ENCODE assay signal across 8 mouse cellular contexts in the genomic region with DNA sequence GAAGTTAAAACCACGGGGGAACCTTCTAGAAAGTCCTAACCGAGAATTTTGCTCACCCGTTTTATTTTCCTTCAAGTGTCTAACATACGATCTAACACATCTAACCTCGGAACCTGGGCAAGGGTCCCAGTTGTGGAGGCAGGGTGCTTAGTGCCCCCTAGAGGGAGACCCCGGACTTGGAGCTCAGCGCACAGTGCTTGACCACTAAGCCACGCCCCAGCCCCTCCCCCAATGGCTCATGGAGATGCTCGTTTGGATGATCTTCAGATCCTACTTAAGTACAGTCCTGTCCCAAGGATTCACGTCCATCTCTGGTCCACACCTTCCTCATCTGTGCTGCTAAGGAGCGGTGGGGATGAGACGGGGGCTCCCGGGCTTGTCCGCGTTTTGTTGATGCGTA. TPM values are rescaled to one million over a fixed set of nuclear protein-coding genes. Genes with fewer than 3 reads are reported as not detected.
DNase-seq lines count a peak whose midpoint lies in the region; ATAC-seq and TF ChIP-seq lines count a peak whose summit lies in the region.

No protein-coding gene starts in this region.

- H3K9ac ChIP-seq in kidney, embryonic 15.5 days, result no peak overlapping the region

- H3K27me3 ChIP-seq in kidney, embryonic 15.5 days, result no peaks in the 10 kb centered on the region

- ATAC-seq in kidney, embryonic 15.5 days (replicated peaks; ENCODE audit: low FRiP score), result no peak
- no peak for ATAC-seq in inflammation-experienced regulatory T-cells, adult 6 months

- DNase-seq in layer of hippocampus, adult 2 months (ENCODE audit: low spot score in 2 of 2), result no peak
- no peak for DNase-seq in layer of hippocampus, postnatal 36 days
- DNase-seq in R1 (ENCODE audit: low read depth, low spot score), result peak; percentile 96
- DNase-seq in gastrocnemius, postnatal 14 days, result peak; percentile 63
- DNase-seq in lung, postnatal 4 days, result peak; percentile 42 to 52
- peak; percentile 51 for DNase-seq in yolk sac, embryonic 10.5 days (ENCODE audit: low spot score)

- H3K4me3 ChIP-seq in layer of hippocampus, adult 2 months, result no peak overlapping the region
- H3K4me3 ChIP-seq in kidney, embryonic 15.5 days (replicated peaks), result peak overlapping the region; percentile 16; the same call in 1 of the 2 replicates

- intact Hi-C loops in gastrocnemius, postnatal 14 days (cut with DNase I; ENCODE audit: low total_unique reads), result no loop called here

- H3K36me3 ChIP-seq in kidney, embryonic 15.5 days, result no peaks in the 10 kb centered on the region

- H3K9me3 ChIP-seq in kidney, embryonic 15.5 days (replicated peaks), result no peaks in the 10 kb centered on the region

- peaks cover 28% of the 10 kb centered on the region for H3K4me1 ChIP-seq in kidney, embryonic 15.5 days

- no peak overlapping the region for H3K27ac ChIP-seq in layer of hippocampus, adult 2 months
- H3K27ac ChIP-seq in kidney, embryonic 15.5 days, result 0 out of 2 replicates have a peak overlapping the region, but pooled peaks have one; percentile 83

- TF ChIP-seq CTCF in layer of hippocampus, adult 2 months (conservative IDR thresholded peaks at IDR 0.05), result peak; percentile 60

- WGBS in kidney, embryonic 15.5 days, result 14% methylated on average over 16 of the region's 16 CpGs

- H3K4me2 ChIP-seq in kidney, embryonic 15.5 days, result peak overlapping the region; percentile 90

RNA-seq across cellular contexts. Expression of a gene that starts 28.3 kb away (rescaled TPM):
- total RNA-seq in layer of hippocampus, adult 2 months (2021), result 1 to 10 TPM; 5.3 to 7.8 TPM
- 1 to 10 TPM; 4.8 to 6.5 TPM for total RNA-seq in layer of hippocampus, postnatal 36 days (2021)
- 10 to 100 TPM; 66.4 to 98.1 TPM for total RNA-seq in gastrocnemius, postnatal 14 days (2021)
- polyA plus RNA-seq in kidney, embryonic 15.5 days (2015; fragmentation: Nextera tagmentation; extraction: Ambion mirVana), result 4.1 and 4.8 TPM in 2 replicates
- 1 to 10 TPM; 1.3 to 4.5 (median 1.7) TPM for polyA plus RNA-seq in inflammation-experienced regulatory T-cells, adult 6 months (2017; shearing (Covaris generic))

RNA-seq across cellular contexts. Expression of a gene that starts 44.5 kb away (rescaled TPM):
- 1 to 10 TPM; 2.4 to 2.5 TPM for total RNA-seq in layer of hippocampus, adult 2 months (2021)
- total RNA-seq in layer of hippocampus, postnatal 36 days (2021), result 1 to 10 TPM; 2.0 to 3.6 TPM
- total RNA-seq in gastrocnemius, postnatal 14 days (2021), result 1 to 10 TPM; 6.5 to 7.2 TPM
- polyA plus RNA-seq in kidney, embryonic 15.5 days (2015; fragmentation: Nextera tagmentation; extraction: Ambion mirVana), result 61.4 and 63.5 TPM in 2 replicates
- polyA plus RNA-seq in inflammation-experienced regulatory T-cells, adult 6 months (2017; shearing (Covaris generic)), result 1 to 10 TPM; 7.8 to 9.1 (median 8.5) TPM

RNA-seq across cellular contexts. Expression of a gene that starts 46.6 kb away (rescaled TPM):
- total RNA-seq in layer of hippocampus, adult 2 months (2021), result 1 to 10 TPM; 4.8 to 5.1 TPM
- total RNA-seq in layer of hippocampus, postnatal 36 days (2021), result 1 to 10 TPM; 5.8 to 5.9 TPM
- 1 to 10 TPM; 1.1 to 1.5 TPM for total RNA-seq in gastrocnemius, postnatal 14 days (2021)
- polyA plus RNA-seq in kidney, embryonic 15.5 days (2015; fragmentation: Nextera tagmentation; extraction: Ambion mirVana), result 10.7 and 11.8 TPM in 2 replicates
- 1 to 10 TPM; 4.3 to 8.4 (median 5.4) TPM for polyA plus RNA-seq in inflammation-experienced regulatory T-cells, adult 6 months (2017; shearing (Covaris generic))

Comparison
In these comparisons a context has a peak if more than half of its experiments do, and no peak if none do; other contexts are left out.
1. DNase-seq: peak in R1 (single experiment), gastrocnemius, postnatal 14 days (single experiment), lung, postnatal 4 days (2 of 2) and yolk sac, embryonic 10.5 days (single experiment); none in layer of hippocampus, adult 2 months (0 of 2) and layer of hippocampus, postnatal 36 days (0 of 2).
2. RNA of a gene that starts 28.3 kb away (total RNA-seq): 66.4 to 98.1 TPM in gastrocnemius, postnatal 14 days; 5.3 to 7.8 TPM in layer of hippocampus, adult 2 months and 4.8 to 6.5 TPM in layer of hippocampus, postnatal 36 days; every median in the first group is over 4 times any median in the second.